Mouse (Mus musculus): ENCODE measurements around the gene Ctnna3. TPM values are rescaled to one million over a fixed set of nuclear protein-coding genes. Genes with fewer than 3 reads are reported as not detected.

Ctnna3 gene
- polyA plus RNA-seq, 1 experiment = 0.01 TPM

GRCm38 (mm10) chr10:63784808-63785535, 355.1 kb downstream of the Ctnna3 start:
- Histone ChIP-seq H3ac (ENCODE audit: control insufficient read depth, insufficient read length, low read depth) (no peak overlapping the region), H3K79me2 (ENCODE audit: control insufficient read depth, insufficient read depth) (no peaks in the 10 kb centered on the region), H3K36me3 (ENCODE audit: control insufficient read depth, insufficient read depth) (no peaks in the 10 kb centered on the region), H3K79me3 (ENCODE audit: low read depth) (no peaks in the 10 kb centered on the region), H3K27me3 (ENCODE audit: control insufficient read depth, insufficient read depth, insufficient read length) (no peaks in the 10 kb centered on the region), H3K4me3 (ENCODE audit: insufficient read depth, poor library complexity, severe bottlenecking) (no peak overlapping the region)
- TF ChIP-seq CEBPB (IDR thresholded peaks at IDR 0.05; ENCODE audit: low read depth) = no peak
- TF ChIP-seq MYOG (IDR thresholded peaks at IDR 0.05; ENCODE audit: control insufficient read depth, extremely low read depth, insufficient read length) = no peak
- no peak for TF ChIP-seq CTCF (IDR thresholded peaks at IDR 0.05; ENCODE audit: control insufficient read depth, insufficient read depth, insufficient read length)
- TF ChIP-seq FOSL1 (IDR thresholded peaks at IDR 0.05; ENCODE audit: insufficient read depth, low read length, poor library complexity, severe bottlenecking) = no peak
- no peak for TF ChIP-seq MYOD1 (IDR thresholded peaks at IDR 0.05; ENCODE audit: control insufficient read depth, insufficient read length, low read depth)

- H3K79me3 ChIP-seq (ENCODE audit: low read depth) = no peaks in the 10 kb centered on the region
- no peaks in the 10 kb centered on the region for H3K79me2 ChIP-seq (ENCODE audit: control insufficient read depth, insufficient read depth)
- H3K4me3 ChIP-seq (ENCODE audit: insufficient read depth, poor library complexity, severe bottlenecking) = no peak overlapping the region
- no peak overlapping the region for H3ac ChIP-seq (ENCODE audit: control insufficient read depth, insufficient read length, low read depth)
- H3K27me3 ChIP-seq (ENCODE audit: control insufficient read depth, insufficient read depth, insufficient read length) = no peaks in the 10 kb centered on the region
- no peaks in the 10 kb centered on the region for H3K36me3 ChIP-seq (ENCODE audit: control insufficient read depth, insufficient read depth)
- no peak for TF ChIP-seq CEBPB (IDR thresholded peaks at IDR 0.05; ENCODE audit: low read depth)
Measured at GRCm38 (mm10) chr10:63786390-63786789, 356.5 kb downstream of the Ctnna3 start.

- TF ChIP-seq CTCF (IDR thresholded peaks at IDR 0.05; ENCODE audit: control insufficient read depth, insufficient read depth, insufficient read length) = no peak
- TF ChIP-seq CEBPB (IDR thresholded peaks at IDR 0.05; ENCODE audit: low read depth) = no peak
- TF ChIP-seq USF1 (IDR thresholded peaks at IDR 0.05; ENCODE audit: low read depth) = no peak
- TF ChIP-seq MYOD1 (IDR thresholded peaks at IDR 0.05; ENCODE audit: control insufficient read depth, insufficient read length, low read depth) = no peak
- TF ChIP-seq FOSL1 (IDR thresholded peaks at IDR 0.05; ENCODE audit: insufficient read depth, low read length, poor library complexity, severe bottlenecking) = no peak
- TF ChIP-seq MAX (IDR thresholded peaks at IDR 0.05) = no peak
- TF ChIP-seq MYOG (IDR thresholded peaks at IDR 0.05; ENCODE audit: control insufficient read depth, extremely low read depth, insufficient read length) = no peak
- Histone ChIP-seq H3K27me3 (ENCODE audit: control insufficient read depth, insufficient read depth, insufficient read length) (no peaks in the 10 kb centered on the region), H3ac (ENCODE audit: control insufficient read depth, insufficient read length, low read depth) (no peak overlapping the region), H3K79me2 (ENCODE audit: control insufficient read depth, insufficient read depth) (no peaks in the 10 kb centered on the region), H3K79me3 (ENCODE audit: low read depth) (no peaks in the 10 kb centered on the region), H3K4me3 (ENCODE audit: insufficient read depth, poor library complexity, severe bottlenecking) (no peak overlapping the region), H3K36me3 (ENCODE audit: control insufficient read depth, insufficient read depth) (no peaks in the 10 kb centered on the region)
Measured at GRCm38 (mm10) chr10:63803909-63804308, 374.0 kb downstream of the Ctnna3 start.

DNA sequence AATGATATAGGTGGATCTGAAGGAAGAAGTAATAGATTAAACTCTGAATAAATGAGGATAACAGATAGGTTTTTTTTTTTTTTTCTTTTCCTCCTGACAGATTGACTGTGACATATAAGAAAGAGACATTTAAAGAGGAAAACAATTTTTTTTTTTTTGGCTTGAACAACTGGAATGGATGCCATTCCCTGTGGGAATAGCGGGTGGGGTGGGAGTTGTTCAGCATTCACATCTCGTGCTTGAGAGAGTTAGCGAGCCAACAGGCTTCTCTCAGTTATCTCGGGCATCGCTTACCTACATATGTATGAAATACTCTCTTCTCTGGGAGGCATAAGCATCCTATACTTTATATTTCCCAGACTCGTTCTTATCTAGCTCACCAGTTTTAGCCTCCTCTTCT, 375.7 kb downstream of the Ctnna3 start:
- Histone ChIP-seq H3K4me3 (ENCODE audit: insufficient read depth, poor library complexity, severe bottlenecking) (no peak overlapping the region), H3K27me3 (ENCODE audit: control insufficient read depth, insufficient read depth, insufficient read length) (no peaks in the 10 kb centered on the region), H3K79me3 (ENCODE audit: low read depth) (no peaks in the 10 kb centered on the region), H3K36me3 (ENCODE audit: control insufficient read depth, insufficient read depth) (no peaks in the 10 kb centered on the region), H3ac (ENCODE audit: control insufficient read depth, insufficient read length, low read depth) (no peak overlapping the region), H3K79me2 (ENCODE audit: control insufficient read depth, insufficient read depth) (no peaks in the 10 kb centered on the region)
- TF ChIP-seq MYOG (IDR thresholded peaks at IDR 0.05; ENCODE audit: control insufficient read depth, extremely low read depth, insufficient read length) (no peak), MAX (IDR thresholded peaks at IDR 0.05) (no peak)

GRCm38 (mm10) chr10:63806254-63806653, 376.4 kb downstream of the Ctnna3 start:
- Histone ChIP-seq H3K79me3 (ENCODE audit: low read depth) (no peaks in the 10 kb centered on the region), H3K27me3 (ENCODE audit: control insufficient read depth, insufficient read depth, insufficient read length) (no peaks in the 10 kb centered on the region), H3K79me2 (ENCODE audit: control insufficient read depth, insufficient read depth) (no peaks in the 10 kb centered on the region), H3K36me3 (ENCODE audit: control insufficient read depth, insufficient read depth) (no peaks in the 10 kb centered on the region), H3K4me3 (ENCODE audit: insufficient read depth, poor library complexity, severe bottlenecking) (no peak overlapping the region), H3ac (ENCODE audit: control insufficient read depth, insufficient read length, low read depth) (no peak overlapping the region)
- no peak for TF ChIP-seq CTCF (IDR thresholded peaks at IDR 0.05; ENCODE audit: control insufficient read depth, insufficient read depth, insufficient read length)
- no peak for TF ChIP-seq MAX (IDR thresholded peaks at IDR 0.05)
- TF ChIP-seq FOSL1 (IDR thresholded peaks at IDR 0.05; ENCODE audit: insufficient read depth, low read length, poor library complexity, severe bottlenecking) = no peak
- TF ChIP-seq USF1 (IDR thresholded peaks at IDR 0.05; ENCODE audit: low read depth) = no peak
- TF ChIP-seq MYOD1 (IDR thresholded peaks at IDR 0.05; ENCODE audit: control insufficient read depth, insufficient read length, low read depth) = no peak
- no peak for TF ChIP-seq MYOG (IDR thresholded peaks at IDR 0.05; ENCODE audit: control insufficient read depth, extremely low read depth, insufficient read length)
- no peak for TF ChIP-seq CEBPB (IDR thresholded peaks at IDR 0.05; ENCODE audit: low read depth)

- H3K4me3 ChIP-seq (ENCODE audit: insufficient read depth, poor library complexity, severe bottlenecking) = no peak overlapping the region
- H3K79me2 ChIP-seq (ENCODE audit: control insufficient read depth, insufficient read depth) = no peaks in the 10 kb centered on the region
- no peaks in the 10 kb centered on the region for H3K27me3 ChIP-seq (ENCODE audit: control insufficient read depth, insufficient read depth, insufficient read length)
- H3ac ChIP-seq (ENCODE audit: control insufficient read depth, insufficient read length, low read depth) = no peak overlapping the region
- no peak for TF ChIP-seq CEBPB (IDR thresholded peaks at IDR 0.05; ENCODE audit: low read depth)
- TF ChIP-seq FOSL1 (IDR thresholded peaks at IDR 0.05; ENCODE audit: insufficient read depth, low read length, poor library complexity, severe bottlenecking) = no peak
- no peak for TF ChIP-seq MYOG (IDR thresholded peaks at IDR 0.05; ENCODE audit: control insufficient read depth, extremely low read depth, insufficient read length)
- TF ChIP-seq USF1 (IDR thresholded peaks at IDR 0.05; ENCODE audit: low read depth) = no peak
- no peak for TF ChIP-seq MYOD1 (IDR thresholded peaks at IDR 0.05; ENCODE audit: control insufficient read depth, insufficient read length, low read depth)
- TF ChIP-seq MAX (IDR thresholded peaks at IDR 0.05) = no peak
- no peak for TF ChIP-seq CTCF (IDR thresholded peaks at IDR 0.05; ENCODE audit: control insufficient read depth, insufficient read depth, insufficient read length)
- H3K79me3 ChIP-seq (ENCODE audit: low read depth) = no peaks in the 10 kb centered on the region
- H3K36me3 ChIP-seq (ENCODE audit: control insufficient read depth, insufficient read depth) = no peaks in the 10 kb centered on the region
Measured at GRCm38 (mm10) chr10:63810043-63810617, 380.2 kb downstream of the Ctnna3 start.
